Mouse (Mus musculus) myocyte (in vitro differentiated cells): ENCODE measurements around the gene Gsto1. TPM values are rescaled to one million over a fixed set of nuclear protein-coding genes. Genes with fewer than 3 reads are reported as not detected.

Experiments
- H3K27me3 ChIP-seq: one replicate; pipeline ENCODE4 v1.6.1; 2011; ENCODE audit not compliant: control insufficient read depth, insufficient read depth, insufficient read length
- H3K36me3 ChIP-seq: one replicate; pipeline ENCODE4 v1.6.1; 2011; ENCODE audit not compliant: control insufficient read depth, insufficient read depth
- H3K4me2 ChIP-seq: one replicate; pipeline ENCODE4 v1.6.1; 2011; ENCODE audit warnings: low read depth, control low read depth
- H3K4me3 ChIP-seq: one replicate; pipeline ENCODE4 v1.5.1; 2011; ENCODE audit warnings: mild to moderate bottlenecking, control low read depth, moderate library complexity
- H3K79me2 ChIP-seq: one replicate; pipeline ENCODE4 v1.6.1; 2011; ENCODE audit not compliant: control insufficient read depth, insufficient read depth
- H3ac ChIP-seq: one replicate; pipeline ENCODE4 v1.6.1; 2011; ENCODE audit not compliant: control insufficient read depth, insufficient read length
- CEBPB ChIP-seq: IDR thresholded peaks from 2 replicates; pipeline ENCODE4 v1.6.1; 2011; ENCODE audit warnings: mild to moderate bottlenecking, moderate library complexity; ENCODE audit not compliant: poor library complexity, insufficient read depth, severe bottlenecking
- E2F4 ChIP-seq: IDR thresholded peaks from one replicate; pipeline ENCODE4 v1.6.1; 2011; ENCODE audit warnings: mild to moderate bottlenecking, control low read depth, moderate library complexity; ENCODE audit not compliant: insufficient read depth
- MAX ChIP-seq: IDR thresholded peaks from one replicate; pipeline ENCODE4 v1.6.1; 2011; ENCODE audit warnings: low read depth, mild to moderate bottlenecking, control low read depth
- MYOD1 ChIP-seq, 3 experiments: IDR thresholded peaks; one replicate each; pipeline ENCODE4 v1.6.1; 2011; ENCODE audit warnings: control low read depth in 2 of 3, low read depth in 2 of 3, mild to moderate bottlenecking in 2 of 3, moderate library complexity in 1 of 3; ENCODE audit not compliant: insufficient read length in 2 of 3, control insufficient read depth in 1 of 3
- MYOG ChIP-seq, 3 experiments: IDR thresholded peaks; one replicate each; pipeline ENCODE4 v1.6.1; 2011; ENCODE audit warnings: control low read depth in 2 of 3, low read depth in 2 of 3, mild to moderate bottlenecking in 2 of 3; ENCODE audit not compliant: insufficient read length in 2 of 3, control insufficient read depth in 1 of 3, insufficient read depth in 1 of 3
- POLR2A ChIP-seq: IDR thresholded peaks from one replicate; pipeline ENCODE4 v1.6.1; 2011; ENCODE audit warnings: low read depth, mild to moderate bottlenecking, control low read depth, moderate library complexity; ENCODE audit not compliant: insufficient read length
- POLR2AphosphoS2 ChIP-seq: IDR thresholded peaks from one replicate; pipeline ENCODE4 v1.6.1; 2011; ENCODE audit warnings: low read depth, control low read depth; ENCODE audit not compliant: insufficient read length
- REST ChIP-seq: IDR thresholded peaks from one replicate; pipeline ENCODE4 v1.6.1; 2011; ENCODE audit warnings: mild to moderate bottlenecking, control low read depth, moderate library complexity; ENCODE audit not compliant: insufficient read depth, insufficient read length
- SRF ChIP-seq: IDR thresholded peaks from one replicate; pipeline ENCODE4 v1.6.1; 2011; ENCODE audit warnings: low read depth; ENCODE audit not compliant: control insufficient read depth, insufficient read length
- TCF12 ChIP-seq: IDR thresholded peaks from one replicate; pipeline ENCODE4 v1.6.1; 2011; ENCODE audit warnings: mild to moderate bottlenecking, control low read depth; ENCODE audit not compliant: poor library complexity, insufficient read depth, severe bottlenecking
- TCF3 ChIP-seq: IDR thresholded peaks from one replicate; pipeline ENCODE4 v1.6.1; 2011; ENCODE audit warnings: low read depth, control low read depth; ENCODE audit not compliant: insufficient read length
- USF1 ChIP-seq: IDR thresholded peaks from one replicate; pipeline ENCODE4 v1.6.1; 2011; ENCODE audit warnings: low read depth, mild to moderate bottlenecking, control low read depth, moderate library complexity
- polyA plus RNA-seq: library from polyadenylated mRNA; unstranded; fragments of >200 nt; fragmentation: generic; extraction: Trizol; gene quantifications from one replicate; pipeline ENCODE4 v1.2.1, GENCODE M21; 2012; ENCODE audit warnings: missing spikeins

Gene Gsto1
- polyA plus RNA-seq, 1 experiment = 232 TPM

DNA sequence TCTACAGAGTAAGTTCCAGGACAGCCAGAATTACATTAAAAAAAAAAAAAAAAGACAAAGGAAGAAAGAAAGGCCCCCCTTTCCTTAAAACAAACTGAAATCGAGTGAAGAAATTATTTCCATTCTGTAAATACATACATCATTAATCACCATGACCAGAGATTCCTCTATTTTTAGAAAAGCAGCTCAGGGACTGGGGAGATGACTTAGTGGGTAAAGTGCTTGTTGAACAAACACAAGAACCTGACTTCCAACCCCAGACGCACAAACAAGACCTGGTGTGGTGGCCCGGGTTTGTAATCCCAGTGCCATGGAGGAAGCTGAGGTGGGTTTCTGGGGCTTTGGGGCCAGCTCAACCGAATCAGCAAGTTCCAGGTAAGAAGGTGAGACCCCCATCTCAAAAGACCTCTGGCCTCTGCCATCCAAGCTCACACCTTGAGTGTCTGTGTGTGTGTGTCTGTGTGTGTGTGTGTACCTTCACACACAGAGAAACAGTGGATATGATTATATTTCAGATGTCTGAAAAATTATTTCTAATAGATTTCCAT, 12.9 kb downstream of the Gsto1 start:
- Histone ChIP-seq H3K27me3 (no peaks in the 10 kb centered on the region), H3K4me2 (no peak overlapping the region), H3K4me3 (no peak overlapping the region), H3K36me3 (peaks cover 11% of the 10 kb centered on the region), H3ac (no peak overlapping the region), H3K79me2 (no peaks in the 10 kb centered on the region)
- TF ChIP-seq E2F4 = no peak
- no peak for TF ChIP-seq TCF3
- no peak for TF ChIP-seq POLR2A
- no peak for TF ChIP-seq USF1
- no peak for TF ChIP-seq MYOG (IDR thresholded peaks at IDR 0.05; ENCODE audit: control insufficient read depth in 1 of 3, insufficient read depth in 1 of 3, insufficient read length in 2 of 3, low read depth in 2 of 3)
- TF ChIP-seq REST = no peak
- TF ChIP-seq CEBPB = no peak
- TF ChIP-seq MYOD1 (IDR thresholded peaks at IDR 0.05; ENCODE audit: control insufficient read depth in 1 of 3, insufficient read length in 2 of 3, low read depth in 2 of 3) = no peak
- no peak for TF ChIP-seq TCF12
- no peak for TF ChIP-seq POLR2AphosphoS2
- TF ChIP-seq MAX = no peak
- TF ChIP-seq SRF = no peak

DNA sequence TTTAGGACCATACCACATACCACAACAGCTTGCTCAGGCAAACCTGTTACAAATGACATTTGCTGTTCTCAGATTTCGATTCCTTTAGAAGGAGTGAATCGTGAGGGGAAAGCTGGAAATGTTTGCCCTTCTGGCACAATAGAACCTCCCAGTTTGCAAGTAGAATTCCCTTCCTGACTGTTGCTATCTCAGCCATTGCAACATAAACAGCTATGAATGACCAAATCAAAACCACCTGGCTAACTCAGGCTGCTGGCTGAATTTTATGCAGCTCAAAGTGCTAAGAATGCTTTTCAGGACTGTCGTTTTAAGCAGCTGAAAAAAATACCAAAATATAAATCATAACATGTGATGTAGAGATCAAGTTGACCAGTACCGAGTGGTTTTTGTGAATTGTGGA, 14.2 kb downstream of the Gsto1 start:
- peaks cover 5% of the 10 kb centered on the region for H3K36me3 ChIP-seq
- peak overlapping the region; percentile 79 for H3K4me2 ChIP-seq
- H3K79me2 ChIP-seq = no peaks in the 10 kb centered on the region
- H3K4me3 ChIP-seq = no peak overlapping the region
- no peaks in the 10 kb centered on the region for H3K27me3 ChIP-seq
- H3ac ChIP-seq = no peak overlapping the region
- TF ChIP-seq SRF (no peak), MYOG (IDR thresholded peaks at IDR 0.05; ENCODE audit: control insufficient read depth in 1 of 3, insufficient read depth in 1 of 3, insufficient read length in 2 of 3, low read depth in 2 of 3) (peak in 1 of 3 experiments; percentile 9), CEBPB (0 out of 2 replicates have a peak, but pooled peaks have one; percentile 26)

DNA sequence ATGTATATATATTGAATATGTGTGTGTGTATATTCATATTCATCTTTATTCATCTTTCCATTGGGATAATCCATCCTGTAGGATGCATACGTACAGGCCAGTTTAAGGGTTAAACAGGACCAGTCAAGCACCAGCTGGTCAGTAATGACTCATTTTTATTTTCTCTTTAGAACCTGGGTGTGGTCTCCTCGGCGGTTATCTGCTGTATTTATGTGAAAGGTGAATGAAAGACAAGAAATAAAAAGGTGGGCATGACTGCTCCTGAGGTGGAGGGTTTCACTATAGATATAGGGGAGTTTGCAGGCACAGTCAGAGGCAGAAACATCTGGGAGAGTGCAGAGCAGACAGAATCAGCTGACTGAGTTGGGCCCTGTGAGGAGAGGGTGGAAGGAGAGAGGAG, 14.7 kb downstream of the Gsto1 start:
- Histone ChIP-seq H3K4me3 (no peak overlapping the region), H3K4me2 (peak overlapping the region; percentile 79), H3ac (no peak overlapping the region), H3K36me3 (no peaks in the 10 kb centered on the region), H3K27me3 (no peaks in the 10 kb centered on the region), H3K79me2 (no peaks in the 10 kb centered on the region)
- no peak for TF ChIP-seq TCF3

DNA sequence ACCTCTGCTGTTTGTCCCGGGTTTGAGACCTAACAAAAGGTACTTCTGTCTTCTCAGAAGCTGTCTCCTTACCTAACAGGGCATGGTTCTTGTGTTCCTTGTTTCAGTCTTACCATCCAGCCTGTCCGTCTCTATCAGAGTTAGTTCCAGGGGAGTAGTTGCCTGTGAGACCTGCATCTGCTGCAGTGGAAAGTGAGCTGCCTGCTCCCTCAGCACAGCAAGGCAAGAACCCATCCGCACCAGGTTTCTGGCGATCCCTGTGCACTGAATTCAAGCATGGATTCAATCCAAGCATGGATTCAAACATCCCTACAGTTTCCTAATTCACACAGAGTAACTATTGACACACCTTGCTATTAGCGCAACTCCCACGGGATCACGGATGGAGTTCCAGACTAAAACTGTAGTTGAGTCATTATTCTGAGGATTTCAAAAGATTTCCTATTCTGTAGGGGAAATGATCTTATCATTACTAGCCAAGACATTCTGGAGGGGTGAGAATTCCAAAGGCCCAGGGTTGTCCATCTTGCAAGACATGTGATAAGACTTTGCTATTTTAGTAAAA, 15.4 kb downstream of the Gsto1 start:
- Histone ChIP-seq H3K36me3 (no peaks in the 10 kb centered on the region), H3K4me3 (no peak overlapping the region)
- TF ChIP-seq E2F4 = no peak
- no peak for TF ChIP-seq MAX
- TF ChIP-seq TCF3 = no peak
- no peak for TF ChIP-seq SRF
- TF ChIP-seq MYOG (IDR thresholded peaks at IDR 0.05; ENCODE audit: control insufficient read depth in 1 of 3, insufficient read depth in 1 of 3, insufficient read length in 2 of 3, low read depth in 2 of 3) = no peak
- no peak for TF ChIP-seq REST
- TF ChIP-seq USF1 = no peak
- no peak for TF ChIP-seq MYOD1 (IDR thresholded peaks at IDR 0.05; ENCODE audit: control insufficient read depth in 1 of 3, insufficient read length in 2 of 3, low read depth in 2 of 3)
- no peak for TF ChIP-seq POLR2A
- no peak for TF ChIP-seq CEBPB
- no peak for TF ChIP-seq POLR2AphosphoS2
- no peak for TF ChIP-seq TCF12

DNA sequence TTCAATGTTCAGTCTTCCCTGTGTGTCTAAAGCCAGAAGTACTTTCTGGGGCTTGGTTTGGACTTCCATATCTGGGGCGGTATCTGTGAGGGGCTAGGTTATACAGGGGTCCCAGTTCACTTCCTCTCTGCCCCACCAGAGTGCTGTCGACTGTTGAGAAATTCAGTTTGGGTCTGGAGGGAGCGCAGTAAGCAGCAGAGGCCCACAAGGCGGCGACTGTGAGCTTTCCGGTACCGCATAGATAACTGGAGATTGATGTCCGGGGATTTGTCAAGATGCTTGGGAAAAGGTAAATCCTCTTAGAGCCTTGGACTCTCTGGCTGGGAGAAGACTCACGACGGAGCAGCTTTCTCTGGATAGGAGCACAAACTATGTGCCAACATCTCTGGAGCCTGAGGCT, 16.7 kb downstream of the Gsto1 start:
- no peak overlapping the region for H3K4me2 ChIP-seq
- no peak overlapping the region for H3K4me3 ChIP-seq
- H3K36me3 ChIP-seq = no peaks in the 10 kb centered on the region
- no peaks in the 10 kb centered on the region for H3K27me3 ChIP-seq
- TF ChIP-seq E2F4 (no peak), TCF12 (no peak), TCF3 (no peak), MYOD1 (IDR thresholded peaks at IDR 0.05; ENCODE audit: control insufficient read depth in 1 of 3, insufficient read length in 2 of 3, low read depth in 2 of 3) (no peak), REST (no peak), POLR2AphosphoS2 (no peak), MAX (no peak), SRF (no peak), POLR2A (no peak), USF1 (no peak), CEBPB (no peak), MYOG (IDR thresholded peaks at IDR 0.05; ENCODE audit: control insufficient read depth in 1 of 3, insufficient read depth in 1 of 3, insufficient read length in 2 of 3, low read depth in 2 of 3) (no peak)
- H3ac ChIP-seq = no peak overlapping the region
- H3K79me2 ChIP-seq = no peaks in the 10 kb centered on the region

More for the DNA sequence above, 15.4 kb downstream of the Gsto1 start:
- Histone ChIP-seq H3ac (no peak overlapping the region), H3K4me2 (peak overlapping the region; percentile 79), H3K27me3 (no peaks in the 10 kb centered on the region), H3K79me2 (no peaks in the 10 kb centered on the region)
